Mouse (Mus musculus): ENCODE data around the gene Pygo2. TPM values are rescaled to one million over a fixed set of nuclear protein-coding genes. Genes with fewer than 3 reads are reported as not detected.

Gene Pygo2
- polyA plus RNA-seq, 1 experiment = 58.2 TPM

DNA sequence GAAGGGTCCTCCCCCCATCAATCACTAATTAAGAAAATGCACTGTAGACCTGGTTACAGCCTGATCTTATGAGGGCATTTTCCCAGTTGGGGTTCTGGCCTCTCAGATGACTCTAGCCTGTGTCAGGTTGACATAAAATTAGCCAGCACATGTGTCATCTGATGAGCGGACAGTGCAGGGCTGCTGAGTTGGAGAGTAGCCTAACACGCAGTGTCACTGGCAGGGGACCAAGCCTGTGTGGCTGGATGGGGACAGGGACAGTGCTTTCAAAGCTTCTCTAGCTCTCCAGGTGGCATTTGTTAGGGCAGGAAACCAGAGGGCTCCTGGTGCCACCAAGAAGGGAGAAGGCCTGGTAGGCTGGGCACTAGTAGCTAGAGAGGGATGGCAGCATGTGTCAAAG lies 10.7 kb downstream of the Pygo2 start:
- no peak for DNase-seq (ENCODE audit: low read depth in 1 of 2, low spot score in 2 of 2)
- TF ChIP-seq CTCF (IDR thresholded peaks at IDR 0.05; ENCODE audit: extremely low read depth, insufficient read depth, insufficient read length, insufficient replicate concordance) = no peak
- no peak for TF ChIP-seq POLR2A (IDR thresholded peaks at IDR 0.05; ENCODE audit: low read depth, low read length)
- H3K4me3 ChIP-seq (ENCODE audit: extremely low read depth, insufficient read depth, insufficient read length) = no peak overlapping the region
- H3K27ac ChIP-seq (ENCODE audit: insufficient read depth, low read length) = no peak overlapping the region
- no peaks in the 10 kb centered on the region for H3K27me3 ChIP-seq (ENCODE audit: control insufficient read depth, insufficient read depth, low read length)
- WGBS = 99% methylated on average over 2 of the region's 2 CpGs
- peaks cover 28% of the 10 kb centered on the region for H3K36me3 ChIP-seq (ENCODE audit: control insufficient read depth, insufficient read depth, low read length)
- peaks cover 7% of the 10 kb centered on the region; the same call in 1 of the 2 replicates for H3K4me1 ChIP-seq (ENCODE audit: control insufficient read depth, insufficient read depth, insufficient read length)

DNA sequence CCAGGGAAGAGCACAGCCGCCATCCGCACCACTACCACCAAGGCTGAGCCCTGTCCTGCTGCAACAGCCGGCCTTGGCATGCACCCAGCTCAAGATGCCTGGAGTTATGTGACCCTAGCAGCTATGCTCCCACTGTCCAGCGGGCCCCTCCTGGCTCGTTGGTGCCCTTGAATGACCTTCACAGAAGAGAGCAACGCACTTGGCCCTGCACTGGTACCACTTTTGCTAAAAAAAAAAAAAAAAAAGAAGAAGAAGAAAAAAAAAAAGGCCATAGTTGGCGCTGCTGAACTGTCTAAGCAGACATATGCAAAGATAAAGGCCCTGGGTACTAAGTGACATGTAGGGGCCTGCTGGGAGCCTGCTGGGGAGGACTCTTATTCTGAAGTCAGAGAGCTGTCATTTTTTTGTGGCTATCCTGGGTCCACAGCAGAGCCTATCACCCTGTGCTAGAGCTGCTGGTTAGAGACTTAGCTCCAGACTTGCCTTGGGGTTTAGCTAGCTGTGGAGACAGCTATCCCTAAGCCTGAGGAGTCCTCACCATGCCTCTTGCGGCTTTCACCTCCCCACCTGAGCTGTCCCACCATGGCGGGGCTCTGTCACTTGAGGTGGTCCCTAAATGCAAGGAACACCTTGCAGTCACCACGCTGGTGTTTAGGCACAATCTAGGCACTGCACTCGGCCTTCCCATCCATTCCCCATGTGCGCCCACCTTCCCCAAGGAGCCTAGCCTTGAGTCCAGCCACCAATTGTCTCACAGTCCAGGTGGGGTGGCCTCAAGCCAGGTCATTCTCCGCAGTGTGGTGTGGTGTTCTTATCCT lies 18.9 kb downstream of the Pygo2 start:
- Histone ChIP-seq H3K27ac (ENCODE audit: insufficient read depth, low read length) (0 out of 2 replicates have a peak overlapping the region, but pooled peaks have one; percentile 3), H3K4me1 (ENCODE audit: control insufficient read depth, insufficient read depth, insufficient read length) (no peaks in the 10 kb centered on the region), H3K27me3 (ENCODE audit: control insufficient read depth, insufficient read depth, low read length) (no peaks in the 10 kb centered on the region), H3K4me3 (ENCODE audit: extremely low read depth, insufficient read depth, insufficient read length) (no peak overlapping the region), H3K36me3 (ENCODE audit: control insufficient read depth, insufficient read depth, low read length) (peaks cover 34% of the 10 kb centered on the region)
- no peak for DNase-seq (ENCODE audit: low read depth in 1 of 2, low spot score in 2 of 2)
- WGBS = 46% methylated on average over 13 of the region's 13 CpGs
- TF ChIP-seq CTCF (IDR thresholded peaks at IDR 0.05; ENCODE audit: extremely low read depth, insufficient read depth, insufficient read length, insufficient replicate concordance) (no peak), POLR2A (IDR thresholded peaks at IDR 0.05; ENCODE audit: low read depth, low read length) (no peak)

DNA sequence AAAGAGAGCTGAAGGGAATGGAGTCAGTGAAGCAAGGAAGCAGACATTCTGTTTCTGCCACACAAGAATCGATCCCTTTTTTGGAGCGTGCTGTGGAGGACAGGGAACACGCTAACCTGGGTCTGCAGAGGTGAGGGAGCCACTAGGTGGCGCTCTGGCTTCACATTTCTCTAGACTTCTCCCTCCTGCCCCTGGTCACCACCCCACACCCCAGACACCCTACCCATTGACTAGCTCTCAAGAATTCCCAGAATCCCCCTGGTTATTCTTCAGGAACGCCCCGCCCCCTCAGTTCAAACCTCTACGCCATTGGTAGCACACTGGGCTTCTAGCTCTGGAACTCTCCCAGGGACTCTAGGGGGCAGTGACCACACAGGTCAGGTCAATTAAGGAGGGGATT lies 19.5 kb downstream of the Pygo2 start:
- 20% methylated on average over 7 of the region's 7 CpGs for WGBS
- Histone ChIP-seq H3K27me3 (ENCODE audit: control insufficient read depth, insufficient read depth, low read length) (no peaks in the 10 kb centered on the region), H3K4me3 (ENCODE audit: extremely low read depth, insufficient read depth, insufficient read length) (no peak overlapping the region), H3K36me3 (ENCODE audit: control insufficient read depth, insufficient read depth, low read length) (peaks cover 31% of the 10 kb centered on the region), H3K4me1 (ENCODE audit: control insufficient read depth, insufficient read depth, insufficient read length) (no peaks in the 10 kb centered on the region), H3K27ac (ENCODE audit: insufficient read depth, low read length) (no peak overlapping the region)
- DNase-seq (ENCODE audit: low read depth in 1 of 2, low spot score in 2 of 2) = peak in 1 of 2 experiments; percentile 61
- TF ChIP-seq POLR2A (IDR thresholded peaks at IDR 0.05; ENCODE audit: low read depth, low read length) (no peak), CTCF (IDR thresholded peaks at IDR 0.05; ENCODE audit: extremely low read depth, insufficient read depth, insufficient read length, insufficient replicate concordance) (peak; percentile 82; the same call in 1 of the 2 replicates)

- WGBS = 95% methylated on average over 1 of the region's 1 CpGs
- no peaks in the 10 kb centered on the region for H3K4me1 ChIP-seq (ENCODE audit: control insufficient read depth, insufficient read depth, insufficient read length)
- H3K4me3 ChIP-seq (ENCODE audit: extremely low read depth, insufficient read depth, insufficient read length) = no peak overlapping the region
- no peak for TF ChIP-seq POLR2A (IDR thresholded peaks at IDR 0.05; ENCODE audit: low read depth, low read length)
- TF ChIP-seq CTCF (IDR thresholded peaks at IDR 0.05; ENCODE audit: extremely low read depth, insufficient read depth, insufficient read length, insufficient replicate concordance) = no peak
- H3K27me3 ChIP-seq (ENCODE audit: control insufficient read depth, insufficient read depth, low read length) = no peaks in the 10 kb centered on the region
- DNase-seq (ENCODE audit: low read depth in 1 of 2, low spot score in 2 of 2) = no peak
- no peak overlapping the region for H3K27ac ChIP-seq (ENCODE audit: insufficient read depth, low read length)
- peaks cover 12% of the 10 kb centered on the region for H3K36me3 ChIP-seq (ENCODE audit: control insufficient read depth, insufficient read depth, low read length)
Observed at GRCm38 (mm10) chr3:89451916-89452315, 21.9 kb downstream of the Pygo2 start.

- Histone ChIP-seq H3K27me3 (ENCODE audit: control insufficient read depth, insufficient read depth, low read length) (no peaks in the 10 kb centered on the region), H3K27ac (ENCODE audit: insufficient read depth, low read length) (no peak within 1 kb of the TSS), H3K4me1 (ENCODE audit: control insufficient read depth, insufficient read depth, insufficient read length) (no peaks in the 10 kb centered on the region), H3K36me3 (ENCODE audit: control insufficient read depth, insufficient read depth, low read length) (no peaks in the 10 kb centered on the region), H3K4me3 (ENCODE audit: extremely low read depth, insufficient read depth, insufficient read length) (no peak within 1 kb of the TSS)
- 75% methylated on average over 10 of the region's 10 CpGs for WGBS
- no peak for TF ChIP-seq CTCF (IDR thresholded peaks at IDR 0.05; ENCODE audit: extremely low read depth, insufficient read depth, insufficient read length, insufficient replicate concordance)
- no peak for TF ChIP-seq POLR2A (IDR thresholded peaks at IDR 0.05; ENCODE audit: low read depth, low read length)
- no peak for DNase-seq (ENCODE audit: low read depth in 1 of 2, low spot score in 2 of 2)
Observed at GRCm38 (mm10) chr3:89454401-89455177, 24.6 kb downstream of the Pygo2 start, which contains the start of gene Pmvk. TSS of gene Pmvk (plus strand) at chr3:89454541.

- H3K4me1 ChIP-seq (ENCODE audit: control insufficient read depth, insufficient read depth, insufficient read length) = no peaks in the 10 kb centered on the region
- no peak for DNase-seq (ENCODE audit: low read depth in 1 of 2, low spot score in 2 of 2)
- TF ChIP-seq CTCF (IDR thresholded peaks at IDR 0.05; ENCODE audit: extremely low read depth, insufficient read depth, insufficient read length, insufficient replicate concordance) (no peak), POLR2A (IDR thresholded peaks at IDR 0.05; ENCODE audit: low read depth, low read length) (no peak)
- 83% methylated on average over 1 of the region's 1 CpGs for WGBS
- H3K27ac ChIP-seq (ENCODE audit: insufficient read depth, low read length) = no peak overlapping the region
- no peak overlapping the region for H3K4me3 ChIP-seq (ENCODE audit: extremely low read depth, insufficient read depth, insufficient read length)
- H3K27me3 ChIP-seq (ENCODE audit: control insufficient read depth, insufficient read depth, low read length) = no peaks in the 10 kb centered on the region
- no peaks in the 10 kb centered on the region for H3K36me3 ChIP-seq (ENCODE audit: control insufficient read depth, insufficient read depth, low read length)
Observed at GRCm38 (mm10) chr3:89455786-89456285, 25.8 kb downstream of the Pygo2 start.
